Mouse (Mus musculus) CD8-positive naive resting alpha-beta T cell, adult 2 months (primary cell): ENCODE measurements at regions not wholly inside any gene's neighbourhood (a gene's known extent, or its start where the extent isn't known, plus 50 kb on each side); places are given as distances from the start of the nearest gene placed in this dataset.

ENCODE experiments used
- DNase-seq, 2 experiments: peaks; one replicate each; pipeline ENCODE4 v3.0.0; 2022; ENCODE audit warnings: low read depth in 2 of 2, low spot score in 2 of 2

- no peak for DNase-seq
These were observed 287.4 kb upstream of the Tle3 start for GRCm38 (mm10) chr9:61084655-61085230.

GRCm38 (mm10) chr9:61087035-61087434, 285.1 kb upstream of the Tle3 start:
- no peak for DNase-seq

GRCm38 (mm10) chr9:61089066-61089686, 283.0 kb upstream of the Tle3 start:
- DNase-seq = no peak

GRCm38 (mm10) chr9:61091036-61091435, 281.1 kb upstream of the Tle3 start:
- no peak for DNase-seq

GRCm38 (mm10) chr9:61092834-61093479, 279.2 kb upstream of the Tle3 start:
- no peak for DNase-seq

GRCm38 (mm10) chr9:61095069-61095775, 276.9 kb upstream of the Tle3 start:
- DNase-seq = no peak

GRCm38 (mm10) chr9:61101741-61102450, 270.3 kb upstream of the Tle3 start:
- DNase-seq = no peak

GRCm38 (mm10) chr9:61102451-61103358, 269.5 kb upstream of the Tle3 start:
- no peak for DNase-seq

- DNase-seq = no peak
These were observed 266.5 kb upstream of the Tle3 start for GRCm38 (mm10) chr9:61105550-61106280.

- DNase-seq = no peak
These were observed 262.5 kb upstream of the Tle3 start for GRCm38 (mm10) chr9:61109519-61110285.

- no peak for DNase-seq
These were observed 261.0 kb upstream of the Tle3 start for GRCm38 (mm10) chr9:61111206-61111605.

- no peak for DNase-seq
These were observed 260.3 kb upstream of the Tle3 start for GRCm38 (mm10) chr9:61111733-61112415.

GRCm38 (mm10) chr9:61119252-61119651, 252.9 kb upstream of the Tle3 start:
- no peak for DNase-seq

GRCm38 (mm10) chr9:61120531-61120930, 251.6 kb upstream of the Tle3 start:
- no peak for DNase-seq

GRCm38 (mm10) chr9:61120931-61121391, 251.2 kb upstream of the Tle3 start:
- no peak for DNase-seq

- DNase-seq = no peak
These were observed 248.7 kb upstream of the Tle3 start for GRCm38 (mm10) chr9:61123431-61123830.

- no peak for DNase-seq
These were observed 246.4 kb upstream of the Tle3 start for GRCm38 (mm10) chr9:61125769-61126168.

- DNase-seq = no peak
These were observed 244.1 kb upstream of the Tle3 start for GRCm38 (mm10) chr9:61128077-61128476.
